Mouse (Mus musculus) frontal cortex, postnatal 14 days (tissue): ENCODE measurements at regions not wholly inside any gene's neighbourhood (a gene's known extent, or its start where the extent isn't known, plus 50 kb on each side); places are given as distances from the start of the nearest gene placed in this dataset.

Experiments
- DNase-seq, 2 experiments: peaks; one replicate each; pipeline ENCODE4 v3.0.0; 2022; ENCODE audit warnings: low spot score in 2 of 2

- DNase-seq: no peak
These were observed 395.9 kb upstream of the Zmiz1 start for GRCm38 (mm10) chr14:25063090-25063489.

- no peak for DNase-seq
These were observed 394.6 kb upstream of the Zmiz1 start for GRCm38 (mm10) chr14:25064190-25064947.

GRCm38 (mm10) chr14:25067435-25067834 is 391.6 kb upstream of the Zmiz1 start:
- no peak for DNase-seq

GRCm38 (mm10) chr14:25068430-25068829 is 390.6 kb upstream of the Zmiz1 start:
- DNase-seq: no peak

- no peak for DNase-seq
These were observed 385.8 kb upstream of the Zmiz1 start for GRCm38 (mm10) chr14:25073143-25073542.

- no peak for DNase-seq
These were observed 384.8 kb upstream of the Zmiz1 start for GRCm38 (mm10) chr14:25074022-25074800.

GRCm38 (mm10) chr14:25074891-25075290 is 384.1 kb upstream of the Zmiz1 start:
- no peak for DNase-seq

GRCm38 (mm10) chr14:25080431-25080830 is 378.6 kb upstream of the Zmiz1 start:
- DNase-seq: no peak

GRCm38 (mm10) chr14:25083847-25084246 is 375.1 kb upstream of the Zmiz1 start:
- no peak for DNase-seq

- no peak for DNase-seq
These were observed 362.2 kb upstream of the Zmiz1 start for GRCm38 (mm10) chr14:25096786-25097185.

- DNase-seq: no peak
These were observed 353.6 kb upstream of the Zmiz1 start for GRCm38 (mm10) chr14:25105391-25105790.

- no peak for DNase-seq
These were observed 352.5 kb upstream of the Zmiz1 start for GRCm38 (mm10) chr14:25106451-25106850.

- DNase-seq: no peak
These were observed 350.8 kb upstream of the Zmiz1 start for GRCm38 (mm10) chr14:25108101-25108652.

- peak in 1 of 2 experiments; percentile 19 for DNase-seq
These were observed 350.2 kb upstream of the Zmiz1 start for GRCm38 (mm10) chr14:25108701-25109290.

GRCm38 (mm10) chr14:25109691-25110090 is 349.3 kb upstream of the Zmiz1 start:
- DNase-seq: no peak

GRCm38 (mm10) chr14:25112832-25113231 is 346.2 kb upstream of the Zmiz1 start:
- no peak for DNase-seq

GRCm38 (mm10) chr14:25113326-25113725 is 345.7 kb upstream of the Zmiz1 start:
- no peak for DNase-seq

GRCm38 (mm10) chr14:25116424-25116823 is 342.6 kb upstream of the Zmiz1 start:
- peak in 1 of 2 experiments; percentile 60 for DNase-seq

GRCm38 (mm10) chr14:25119999-25120398 is 339.0 kb upstream of the Zmiz1 start:
- no peak for DNase-seq

GRCm38 (mm10) chr14:25120506-25120905 is 338.5 kb upstream of the Zmiz1 start:
- DNase-seq: no peak

GRCm38 (mm10) chr14:25122971-25123535 is 335.9 kb upstream of the Zmiz1 start:
- DNase-seq: no peak
